Mouse (Mus musculus): ENCODE data around the gene Olfr1358. TPM values are rescaled to one million over a fixed set of nuclear protein-coding genes. Genes with fewer than 3 reads are reported as not detected.
"Not testable (repeated sequence)": the region's sequence is repeated elsewhere in the genome, so short reads cannot be mapped to it uniquely, and the experiment has no call there.

Olfr1358 gene
- total and polyA plus RNA-seq, 2 experiments from 2014 or later = 0.71 TPM; not detected in 1

DNA sequence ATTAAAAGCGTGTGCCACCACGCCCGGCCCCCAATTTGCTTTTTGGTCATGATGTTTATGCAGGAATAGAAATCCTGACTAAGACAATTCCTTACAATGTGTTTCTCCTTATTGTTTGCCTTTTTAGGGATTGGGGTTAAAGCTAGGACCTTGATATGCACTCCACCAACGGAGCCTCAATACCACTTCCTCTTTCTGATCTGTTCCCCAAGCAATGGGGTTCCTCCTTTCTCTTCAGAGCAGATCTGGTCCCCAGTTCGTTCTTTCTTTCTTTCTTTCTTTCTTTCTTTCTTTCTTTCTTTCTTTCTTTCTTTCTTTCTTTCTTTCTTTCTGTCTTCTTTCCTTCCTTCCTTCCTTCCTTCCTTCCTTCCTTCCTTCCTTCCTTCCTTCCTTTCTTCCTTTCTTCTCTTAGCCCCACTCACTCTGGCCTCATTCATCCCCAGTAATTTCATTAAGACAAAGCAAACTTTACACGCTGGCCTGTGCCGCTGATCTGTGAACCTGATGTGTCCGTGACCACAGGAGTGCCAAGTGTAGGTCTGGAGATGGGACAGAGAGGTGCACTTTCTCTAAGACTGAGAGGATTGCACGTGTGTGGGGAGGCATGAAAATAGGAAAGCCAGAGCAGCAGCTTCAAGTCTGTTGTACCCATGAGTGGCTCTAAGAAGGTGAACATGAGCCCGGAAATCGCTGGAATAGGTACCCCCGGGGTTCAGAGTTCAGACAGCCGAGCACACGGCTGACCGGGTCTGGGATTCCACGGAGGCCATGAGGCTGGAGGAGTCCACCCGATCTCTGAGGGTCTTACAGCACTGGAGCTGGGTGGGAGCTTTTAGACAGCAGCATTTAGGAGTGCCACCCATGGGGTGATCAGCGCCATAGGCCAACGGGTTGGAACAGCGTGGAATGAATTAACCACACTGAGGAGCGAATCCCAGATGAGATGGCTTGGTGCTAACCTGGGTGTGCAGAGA lies 36.0 kb upstream of the Olfr1358 start:
- no peaks in the 10 kb centered on the region for H3K9me3 ChIP-seq (ENCODE audit: low read length)
- 0 out of 2 replicates have a peak, but pooled peaks cover 3% of the 10 kb centered on the region for H3K4me1 ChIP-seq (ENCODE audit: insufficient read depth)
- no peaks in the 10 kb centered on the region for H3K27me3 ChIP-seq (ENCODE audit: insufficient read depth, low read length)
- peak overlapping the region; percentile 87 for H3K4me2 ChIP-seq (ENCODE audit: low read depth)
- 38% methylated on average over 21 of the region's 21 CpGs for WGBS
- H3K9ac ChIP-seq = peak overlapping the region; percentile 46
- DNase-seq (no peak), ATAC-seq (peak; percentile 5)
- TF ChIP-seq CTCF (IDR thresholded peaks at IDR 0.05; ENCODE audit: low read depth) = no peak
- H3K36me3 ChIP-seq (ENCODE audit: insufficient read depth) = no peaks in the 10 kb centered on the region
- peak overlapping the region; percentile 48 for H3K4me3 ChIP-seq (ENCODE audit: low read depth, low read length)
- no peak overlapping the region for H3K27ac ChIP-seq (ENCODE audit: low read depth, low read length)

DNA sequence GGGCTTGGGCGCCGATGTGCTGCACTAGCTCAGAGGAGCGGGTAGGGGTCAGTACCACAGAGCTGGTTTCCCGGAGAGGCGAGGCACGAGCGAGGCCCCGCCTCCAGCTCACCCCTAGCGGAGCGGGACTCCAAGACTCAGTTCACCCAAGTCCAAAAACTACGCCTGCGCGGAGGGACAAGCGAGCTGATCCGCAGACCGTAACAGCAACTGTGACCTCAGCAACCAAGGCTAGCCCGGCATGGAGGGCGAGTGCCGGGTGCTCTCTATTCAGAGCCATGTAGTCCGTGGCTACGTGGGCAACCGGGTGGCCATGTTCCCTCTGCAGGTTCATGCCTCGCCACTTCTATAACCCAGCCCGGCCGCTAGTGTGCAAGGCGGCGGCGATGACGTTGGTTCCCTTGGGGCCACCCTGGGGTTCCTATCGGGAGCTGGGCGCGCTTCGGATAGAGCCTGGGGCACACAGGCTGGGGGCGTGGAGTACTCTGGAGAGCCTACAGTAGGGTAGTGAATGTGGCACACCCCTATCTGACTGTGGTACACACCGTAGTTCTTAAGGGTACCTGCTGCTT lies 35.2 kb upstream of the Olfr1358 start:
- DNase-seq (peak; percentile 76), ATAC-seq (peak; percentile 97)
- TF ChIP-seq CTCF (IDR thresholded peaks at IDR 0.05; ENCODE audit: low read depth) = peak; percentile 57
- H3K4me3 ChIP-seq (ENCODE audit: low read depth, low read length) = peak overlapping the region; percentile 48
- H3K36me3 ChIP-seq (ENCODE audit: insufficient read depth) = no peaks in the 10 kb centered on the region
- H3K4me2 ChIP-seq (ENCODE audit: low read depth) = peak overlapping the region; percentile 87
- no peaks in the 10 kb centered on the region for H3K27me3 ChIP-seq (ENCODE audit: insufficient read depth, low read length)
- WGBS = under 1% methylated on average over 35 of the region's 35 CpGs
- H3K4me1 ChIP-seq (ENCODE audit: insufficient read depth) = 0 out of 2 replicates have a peak, but pooled peaks cover 3% of the 10 kb centered on the region
- no peak overlapping the region for H3K27ac ChIP-seq (ENCODE audit: low read depth, low read length)
- no peaks in the 10 kb centered on the region for H3K9me3 ChIP-seq (ENCODE audit: low read length)
- H3K9ac ChIP-seq = peak overlapping the region; percentile 46

DNA sequence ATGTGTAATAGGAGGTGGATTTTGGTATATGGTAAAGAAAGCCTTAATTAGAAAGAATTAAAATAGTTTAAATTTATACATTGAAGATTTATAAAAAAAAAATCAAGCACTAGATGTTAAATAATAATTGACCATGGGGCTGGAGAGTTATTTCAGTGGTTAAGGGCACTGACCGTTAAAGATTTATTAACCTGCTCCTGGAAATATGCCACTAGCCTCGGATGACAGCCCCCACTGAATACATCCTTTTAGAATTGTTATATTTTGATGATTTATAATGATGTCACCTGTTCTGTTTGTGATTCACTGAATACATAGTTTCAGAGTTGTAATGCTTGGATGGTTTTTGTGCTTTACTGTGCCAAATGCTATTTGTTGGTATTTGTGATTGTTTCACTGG lies 31.9 kb upstream of the Olfr1358 start:
- H3K9ac ChIP-seq; H3K4me3 ChIP-seq (ENCODE audit: low read depth, low read length); H3K27me3 ChIP-seq (ENCODE audit: insufficient read depth, low read length); H3K4me2 ChIP-seq (ENCODE audit: low read depth); ATAC-seq; H3K4me1 ChIP-seq (ENCODE audit: insufficient read depth); H3K27ac ChIP-seq (ENCODE audit: low read depth, low read length); H3K9me3 ChIP-seq (ENCODE audit: low read length); DNase-seq; H3K36me3 ChIP-seq (ENCODE audit: insufficient read depth): not testable (repeated sequence)
- WGBS = 74% methylated on average over 2 of the region's 2 CpGs

DNA sequence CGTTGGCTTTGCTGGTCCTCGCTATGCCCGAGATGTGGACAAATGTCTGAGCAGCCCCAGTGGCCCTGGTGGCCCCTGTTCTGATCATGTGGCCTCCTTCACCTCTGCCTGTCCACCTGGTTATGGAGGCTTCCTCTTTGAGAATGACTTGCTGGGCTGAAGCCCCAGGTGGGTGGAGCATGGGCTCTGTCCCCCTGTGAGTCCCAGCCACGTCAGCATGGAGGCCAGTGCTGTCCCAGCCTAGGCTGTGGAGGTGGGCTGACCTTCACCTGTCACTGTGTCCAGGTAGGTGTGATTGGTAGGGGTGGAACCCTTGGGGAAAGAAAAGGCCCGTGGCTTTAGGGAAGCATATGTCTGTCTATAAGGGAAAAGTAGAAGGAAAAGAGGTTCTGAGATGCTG lies 30.4 kb upstream of the Olfr1358 start:
- H3K9me3 ChIP-seq (ENCODE audit: low read length) = no peaks in the 10 kb centered on the region
- ATAC-seq (no peak), DNase-seq (no peak)
- no peak overlapping the region for H3K9ac ChIP-seq
- WGBS = 76% methylated on average over 5 of the region's 5 CpGs
- H3K4me3 ChIP-seq (ENCODE audit: low read depth, low read length) = no peak overlapping the region
- no peak overlapping the region for H3K4me2 ChIP-seq (ENCODE audit: low read depth)
- H3K4me1 ChIP-seq (ENCODE audit: insufficient read depth) = 0 out of 2 replicates have a peak, but pooled peaks cover 3% of the 10 kb centered on the region
- TF ChIP-seq CTCF (IDR thresholded peaks at IDR 0.05; ENCODE audit: low read depth) = no peak
- no peaks in the 10 kb centered on the region for H3K36me3 ChIP-seq (ENCODE audit: insufficient read depth)
- H3K27me3 ChIP-seq (ENCODE audit: insufficient read depth, low read length) = no peaks in the 10 kb centered on the region
- no peak overlapping the region for H3K27ac ChIP-seq (ENCODE audit: low read depth, low read length)

DNA sequence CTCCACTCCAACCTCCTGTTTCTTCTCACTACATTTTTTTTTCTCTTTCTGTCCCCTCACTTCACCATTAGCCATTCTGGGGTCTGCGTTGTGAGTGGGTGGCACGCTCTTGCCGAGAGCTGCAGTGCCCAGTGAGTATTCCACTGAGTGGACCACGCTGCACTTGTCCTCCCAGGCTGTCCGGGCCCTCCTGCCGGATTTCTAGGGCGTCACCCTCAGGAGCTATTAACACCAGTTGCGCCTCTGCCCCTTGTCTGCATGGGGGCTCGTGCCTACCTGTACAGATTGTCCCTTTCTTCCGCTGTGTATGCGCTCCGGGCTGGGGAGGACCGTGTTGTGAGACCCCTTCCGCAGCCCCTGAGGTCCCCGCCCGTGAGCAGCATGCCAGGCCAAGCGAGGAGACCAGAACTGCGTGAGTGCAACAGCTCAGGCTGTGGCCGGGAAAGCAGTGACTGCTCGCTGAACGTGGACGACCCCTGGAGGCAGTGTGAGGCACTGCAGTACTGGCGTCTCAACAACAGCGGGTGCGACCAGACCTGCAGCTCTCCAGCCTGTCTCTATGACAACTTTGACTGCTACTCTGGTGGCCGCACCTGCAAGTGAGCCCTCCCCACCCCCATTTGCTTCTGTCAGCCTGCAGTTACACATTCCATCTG lies 29.7 kb upstream of the Olfr1358 start:
- DNase-seq (peak; percentile 70), ATAC-seq (peak; percentile 84)
- no peaks in the 10 kb centered on the region for H3K4me1 ChIP-seq (ENCODE audit: insufficient read depth)
- 7% methylated on average over 26 of the region's 26 CpGs for WGBS
- H3K27ac ChIP-seq (ENCODE audit: low read depth, low read length) = no peak overlapping the region
- H3K27me3 ChIP-seq (ENCODE audit: insufficient read depth, low read length) = no peaks in the 10 kb centered on the region
- no peak overlapping the region for H3K9ac ChIP-seq
- peak; percentile 89 for TF ChIP-seq CTCF (IDR thresholded peaks at IDR 0.05; ENCODE audit: low read depth)
- H3K4me3 ChIP-seq (ENCODE audit: low read depth, low read length) = no peak overlapping the region
- H3K36me3 ChIP-seq (ENCODE audit: insufficient read depth) = no peaks in the 10 kb centered on the region
- H3K9me3 ChIP-seq (ENCODE audit: low read length) = no peaks in the 10 kb centered on the region
- peak overlapping the region; percentile 27; the same call in 1 of the 2 replicates for H3K4me2 ChIP-seq (ENCODE audit: low read depth)

DNA sequence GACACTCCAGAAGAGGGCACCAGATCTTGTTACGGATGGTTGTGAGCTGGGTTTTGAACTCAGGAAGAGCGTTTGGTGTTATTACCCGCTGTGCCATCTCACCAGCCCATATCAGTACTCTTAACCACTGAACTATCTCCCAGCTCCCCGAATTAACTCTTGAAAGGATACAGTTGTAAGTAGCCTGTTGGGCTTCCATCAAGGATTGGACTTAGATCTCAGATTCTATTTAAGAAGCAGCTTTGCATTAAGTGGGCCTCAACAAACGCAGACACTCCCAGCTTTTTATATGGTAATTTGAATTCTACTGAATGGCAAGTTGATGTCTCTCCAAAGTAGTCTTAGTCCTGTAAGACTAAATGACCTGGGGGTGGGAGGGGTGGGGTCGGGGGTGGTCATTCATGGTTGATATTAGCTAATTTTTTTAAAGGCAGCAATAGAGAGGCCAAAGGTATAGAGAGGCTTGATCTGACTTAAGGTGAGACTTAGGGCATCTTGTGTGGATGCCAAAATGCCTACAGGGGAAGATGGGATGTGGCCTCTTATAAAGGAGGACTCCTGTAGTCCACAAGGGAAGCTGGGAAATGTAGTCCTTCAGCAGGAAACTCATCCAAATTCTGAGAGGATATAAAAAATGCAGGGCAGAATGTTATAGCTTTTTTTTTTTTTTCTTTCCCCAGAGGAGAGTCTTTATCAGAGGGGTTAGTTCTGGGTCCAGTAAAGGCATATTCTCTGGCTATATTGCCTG lies 14.1 kb upstream of the Olfr1358 start:
- Histone ChIP-seq H3K4me1 (ENCODE audit: insufficient read depth) (no peaks in the 10 kb centered on the region), H3K4me2 (ENCODE audit: low read depth) (no peak overlapping the region), H3K9ac (no peak overlapping the region), H3K27me3 (ENCODE audit: insufficient read depth, low read length) (no peaks in the 10 kb centered on the region), H3K9me3 (ENCODE audit: low read length) (no peaks in the 10 kb centered on the region), H3K36me3 (ENCODE audit: insufficient read depth) (no peaks in the 10 kb centered on the region), H3K4me3 (ENCODE audit: low read depth, low read length) (no peak overlapping the region), H3K27ac (ENCODE audit: low read depth, low read length) (no peak overlapping the region)
- 78% methylated on average over 6 of the region's 6 CpGs for WGBS
- DNase-seq = no peak
- ATAC-seq = no peak
- TF ChIP-seq CTCF (IDR thresholded peaks at IDR 0.05; ENCODE audit: low read depth) = no peak

Data from forebrain, postnatal 0 days (tissue).